Mouse (Mus musculus): ENCODE results near the gene Six1.

The Six1 gene

DNA sequence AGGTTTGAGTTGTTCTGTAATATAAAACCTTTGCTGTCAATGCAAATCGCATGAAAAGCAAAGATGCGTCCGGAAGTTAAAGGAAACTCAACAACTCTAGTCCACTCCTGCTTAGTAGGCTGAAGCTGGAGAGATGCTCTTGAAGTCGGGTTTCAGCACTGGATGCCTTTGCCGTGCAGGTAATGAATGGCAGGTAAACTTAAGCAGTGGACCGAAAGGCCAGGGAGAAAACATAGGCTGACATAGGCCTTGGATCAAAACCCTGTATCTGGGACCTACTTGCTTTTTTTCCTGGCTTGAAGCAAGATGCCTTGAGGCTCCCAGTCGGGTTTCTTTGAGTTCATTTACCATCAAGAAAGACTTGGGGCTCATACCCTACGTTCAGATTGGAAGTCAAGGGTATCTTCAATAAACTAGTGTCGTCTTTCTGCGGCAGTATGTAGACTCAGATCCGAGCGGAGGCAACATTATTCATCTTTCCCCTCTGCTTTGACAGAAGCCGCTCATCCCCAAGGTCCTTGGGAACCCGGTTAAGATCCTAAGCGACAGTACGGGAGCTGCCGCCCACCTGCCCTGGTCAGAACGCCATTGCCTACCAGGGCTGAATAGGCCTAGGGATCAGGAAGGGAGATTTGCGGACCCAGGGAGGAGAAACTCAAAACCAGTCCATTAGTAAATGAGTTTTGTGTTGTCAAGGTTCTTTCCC is 4.0 kb downstream of the Six1 start:
- no peak for DNase-seq

DNA sequence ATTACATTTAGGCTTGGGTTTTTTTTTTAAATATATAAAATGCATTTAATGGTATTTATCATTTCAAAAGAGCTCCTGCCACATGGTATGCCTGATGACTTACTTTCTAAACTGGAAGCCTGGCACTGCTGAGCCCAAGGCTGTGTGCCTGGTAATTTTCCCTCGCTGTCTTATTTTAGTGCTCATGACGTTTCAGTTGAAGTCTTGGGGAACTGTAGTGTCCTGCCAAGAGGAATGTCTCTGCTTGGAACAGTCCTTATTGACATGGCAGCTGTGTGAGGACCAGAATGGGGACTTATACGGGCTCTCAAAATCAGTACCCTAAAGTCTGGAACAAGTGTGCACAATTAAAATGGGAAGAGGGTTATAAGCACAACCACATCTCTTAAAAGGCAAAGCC is 5.2 kb downstream of the Six1 start:
- no peak for DNase-seq

DNA sequence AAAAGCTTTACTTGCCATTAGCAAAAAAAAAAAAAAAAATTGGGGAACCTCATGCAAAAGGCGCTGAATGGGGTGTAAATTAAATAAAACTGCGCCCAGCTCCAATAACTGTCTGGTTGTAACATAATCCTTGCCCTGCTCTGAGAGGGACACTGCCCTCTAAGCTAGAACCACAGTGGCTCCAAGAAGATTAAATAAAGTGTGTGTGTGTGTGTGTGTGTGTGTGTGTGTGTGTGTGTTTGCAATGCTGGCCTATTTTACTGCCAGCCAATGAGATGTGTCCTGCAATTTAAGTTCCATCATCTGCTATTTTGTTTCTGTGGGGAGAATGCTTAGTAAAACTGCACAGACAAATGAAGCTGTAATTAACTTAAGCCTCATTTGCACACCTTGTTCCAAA is 6.1 kb downstream of the Six1 start:
- DNase-seq = no peak

DNA sequence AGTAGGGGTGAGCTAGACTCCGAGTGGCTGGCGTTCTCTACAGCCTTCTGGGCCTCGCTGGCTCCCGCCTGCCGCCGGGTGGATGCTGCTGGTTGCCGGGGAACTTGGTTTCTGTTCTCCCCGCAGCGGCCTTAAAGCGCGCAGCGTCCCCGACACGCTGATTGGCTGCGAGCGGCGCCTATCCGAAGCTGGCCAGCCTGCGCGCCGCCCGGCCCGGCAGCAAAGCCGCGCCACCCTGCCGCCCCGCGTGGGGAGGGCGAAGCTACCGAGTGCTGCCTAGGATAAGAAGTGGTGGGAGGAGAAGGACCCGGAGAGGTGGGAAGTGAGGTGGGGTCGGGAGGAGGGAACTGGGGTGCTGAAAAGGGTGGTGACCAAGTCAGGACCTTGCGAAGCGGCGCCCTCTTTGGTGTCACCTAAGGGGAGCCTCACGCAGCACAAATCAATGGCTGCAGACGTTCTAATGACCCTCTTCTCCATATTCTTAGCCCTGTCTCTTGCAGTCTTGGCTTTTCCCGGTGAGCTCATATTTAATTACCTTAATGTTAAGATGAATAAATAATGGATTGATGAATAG is 7.0 kb downstream of the Six1 start:
- peak; percentile 63 for DNase-seq

DNA sequence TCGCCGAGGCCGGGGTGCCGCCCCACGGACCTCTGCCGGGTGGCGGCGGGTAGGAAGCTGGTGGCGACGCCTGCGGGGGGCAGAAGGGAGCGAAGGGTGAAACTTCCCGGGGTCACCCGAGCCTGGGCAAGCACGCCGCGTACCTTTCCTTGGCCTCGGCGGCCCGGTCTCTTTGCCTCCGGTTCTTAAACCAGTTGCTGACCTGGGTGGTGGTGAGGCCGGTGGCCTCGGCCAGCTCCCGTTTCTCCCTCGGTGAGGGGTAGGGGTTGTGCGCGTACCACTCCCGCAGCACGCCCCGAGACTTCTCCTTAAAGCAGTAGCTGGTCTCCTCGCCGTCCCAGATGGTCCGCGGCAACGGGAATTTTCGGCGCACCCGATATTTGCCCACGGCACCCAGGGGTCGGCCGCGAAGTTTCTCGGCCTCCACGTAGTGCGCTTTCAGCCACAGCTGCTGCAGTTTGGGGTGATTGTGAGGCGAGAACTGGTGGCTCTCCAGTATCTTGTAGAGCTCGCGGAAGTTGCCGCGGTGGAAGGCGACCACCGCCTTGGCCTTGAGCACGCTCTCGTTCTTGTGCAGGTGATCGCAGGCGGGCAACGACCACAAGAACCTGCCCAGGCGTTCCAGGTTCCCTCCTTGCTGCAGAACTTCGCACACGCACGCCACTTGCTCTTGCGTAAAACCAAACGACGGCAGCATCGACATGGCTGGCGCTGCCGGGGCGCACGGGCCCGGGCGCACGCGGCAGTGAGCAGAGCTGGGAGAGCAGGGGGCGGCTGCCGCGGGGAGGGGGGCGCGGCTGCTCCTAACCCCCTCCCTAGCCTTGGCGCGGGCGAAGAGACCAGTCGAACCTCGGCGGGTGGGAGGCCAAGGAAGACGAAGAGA is 7.7 kb downstream of the Six1 start:
- peak; percentile 18 for DNase-seq

DNA sequence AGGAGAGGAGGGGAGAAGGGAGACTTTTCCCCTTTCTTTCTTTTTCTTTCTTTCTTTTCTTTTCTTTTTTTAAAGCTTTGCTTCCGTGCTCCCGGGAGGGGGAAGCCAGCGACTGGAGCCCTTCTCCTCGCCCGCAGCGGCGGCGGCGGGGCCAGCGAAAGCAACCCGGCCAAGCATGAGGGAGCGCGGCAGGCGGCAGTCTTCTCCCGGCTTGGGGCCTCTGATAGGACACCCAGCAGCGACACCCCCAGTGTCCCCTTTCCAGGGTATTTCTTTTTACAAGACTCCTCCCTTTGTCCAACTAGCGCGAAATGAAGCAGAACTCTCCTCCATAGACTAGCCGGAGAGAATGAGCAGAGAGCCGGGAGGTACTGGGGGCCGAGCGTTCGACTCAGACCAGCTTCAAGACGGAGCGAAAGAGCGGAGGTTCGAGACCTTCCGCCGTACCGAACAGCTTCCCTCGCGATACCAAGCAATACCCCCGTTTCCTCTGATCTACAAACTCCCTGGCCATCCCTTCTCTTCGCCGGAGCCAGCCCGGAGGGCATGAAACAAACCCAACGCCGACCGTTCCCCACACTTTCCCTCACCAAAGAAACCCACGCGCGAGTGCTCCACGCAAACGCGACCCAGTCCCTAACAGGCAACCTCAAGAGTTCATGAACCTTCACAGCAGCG is 8.5 kb downstream of the Six1 start:
- DNase-seq = no peak

DNA sequence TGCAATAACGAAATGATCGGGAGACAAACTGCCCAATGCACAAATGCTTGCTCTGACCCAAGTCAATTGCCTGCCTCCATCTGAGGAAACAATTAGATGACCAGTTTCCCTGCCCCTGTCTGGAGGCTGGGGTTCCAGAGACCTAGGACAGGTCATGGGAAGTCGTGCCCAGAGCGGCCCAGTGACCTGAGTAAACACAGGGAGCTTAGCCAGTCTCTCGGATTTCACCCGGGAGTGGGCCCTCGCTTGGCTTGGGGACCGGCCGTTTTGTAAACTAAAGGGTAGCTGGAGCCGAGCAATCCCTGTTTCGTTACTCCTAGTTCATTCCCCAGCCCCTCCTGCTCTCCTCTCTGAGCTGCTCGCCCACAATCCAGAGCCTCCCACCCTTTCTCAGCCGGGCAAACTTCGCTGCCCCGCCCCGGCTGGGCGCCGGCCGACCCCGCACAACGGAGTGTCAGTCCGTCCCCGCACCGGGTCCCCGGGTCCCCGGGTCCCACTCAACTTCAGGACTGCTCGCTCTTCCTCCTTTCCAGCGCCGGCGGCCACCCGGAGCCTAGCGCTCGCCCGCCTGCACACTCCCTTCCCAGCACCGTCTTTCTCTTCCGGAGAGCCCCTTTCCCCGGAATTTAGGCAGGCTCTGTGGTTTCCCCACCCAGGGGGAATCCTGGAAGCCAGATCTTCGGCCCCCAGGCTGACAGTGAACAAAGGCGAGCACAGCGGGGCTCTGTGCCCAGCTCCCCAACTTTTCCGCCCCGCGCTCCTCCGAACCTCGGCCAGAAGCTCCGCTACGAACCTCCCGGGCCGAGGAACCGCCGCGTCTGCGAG is 9.3 kb downstream of the Six1 start:
- peak; percentile 65 for DNase-seq

DNA sequence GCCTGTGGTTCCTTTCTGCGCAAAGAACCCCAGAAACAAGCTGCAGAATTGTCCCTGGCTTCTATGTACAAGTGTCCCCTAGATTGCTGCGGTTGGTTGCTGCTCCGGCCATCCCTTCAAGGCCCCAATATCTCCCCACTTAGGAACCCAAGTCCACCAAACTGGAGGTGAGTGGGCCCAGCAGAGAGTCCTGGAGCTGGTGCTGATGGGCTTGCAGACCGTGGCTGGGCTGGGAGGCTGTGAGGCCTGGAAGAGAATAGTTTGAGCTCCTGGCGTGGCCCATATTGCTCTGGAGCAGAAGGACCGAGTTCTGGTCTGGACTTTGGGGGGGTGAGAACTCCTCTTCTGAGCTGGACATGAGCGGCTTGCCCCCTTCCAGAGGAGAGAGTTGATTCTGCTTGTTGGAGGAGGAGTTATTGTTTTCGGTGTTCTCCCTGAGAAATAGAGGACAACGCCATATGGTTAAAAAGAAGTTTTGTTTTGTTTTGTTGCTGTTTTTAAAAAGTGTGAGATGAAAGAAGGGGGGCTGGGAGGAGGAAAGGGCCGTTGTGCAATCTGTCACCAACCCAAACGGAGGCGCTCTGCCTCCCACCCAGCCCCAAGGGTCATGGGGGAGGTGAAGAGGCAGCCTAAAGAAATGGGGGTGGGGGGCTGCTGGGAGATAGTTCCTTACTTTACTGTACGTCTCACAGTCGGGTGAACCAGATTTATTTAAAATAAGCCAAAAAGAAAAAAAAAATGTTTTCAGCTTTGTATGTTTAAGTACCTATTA is 10.1 kb downstream of the Six1 start:
- DNase-seq = peak; percentile 34

DNA sequence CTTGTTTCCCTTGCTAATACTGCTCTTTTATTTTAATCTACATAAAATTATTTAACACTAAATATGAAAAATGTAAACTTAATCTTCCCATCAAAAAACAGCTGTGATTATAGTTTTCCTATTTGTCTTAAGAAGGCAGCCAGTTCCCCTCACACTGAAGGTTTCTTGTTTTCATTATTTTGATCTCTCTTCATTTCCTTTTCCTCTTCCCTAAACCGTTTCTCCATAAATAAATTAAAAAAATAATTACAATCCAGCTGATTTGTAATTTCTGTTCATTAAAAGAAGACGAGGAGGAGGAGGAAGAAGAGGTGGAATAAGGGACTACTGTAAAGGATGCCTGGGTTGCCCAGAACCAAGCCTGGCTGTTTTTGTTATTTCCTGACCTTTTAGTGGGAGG is 10.8 kb downstream of the Six1 start:
- no peak for DNase-seq

DNA sequence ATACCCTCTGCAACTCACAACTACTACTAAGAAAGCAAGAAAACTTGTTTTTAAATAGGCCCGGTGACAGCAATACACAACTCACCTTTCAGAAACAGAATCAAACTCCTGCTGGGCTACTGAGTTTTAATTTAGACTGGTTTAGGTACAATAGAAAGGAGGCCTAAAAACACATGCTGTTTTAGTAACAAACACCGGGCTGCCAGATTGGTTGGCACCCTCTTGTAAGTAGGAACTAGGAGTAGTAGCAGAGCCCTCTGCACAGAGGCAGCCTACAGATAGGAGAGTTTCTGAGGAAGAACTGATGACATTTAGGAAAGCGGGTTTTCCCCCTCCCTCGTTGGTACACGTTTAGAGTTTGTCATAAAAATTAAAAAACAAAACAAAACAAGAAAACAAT is 11.3 kb downstream of the Six1 start:
- DNase-seq = peak; percentile 8

DNA sequence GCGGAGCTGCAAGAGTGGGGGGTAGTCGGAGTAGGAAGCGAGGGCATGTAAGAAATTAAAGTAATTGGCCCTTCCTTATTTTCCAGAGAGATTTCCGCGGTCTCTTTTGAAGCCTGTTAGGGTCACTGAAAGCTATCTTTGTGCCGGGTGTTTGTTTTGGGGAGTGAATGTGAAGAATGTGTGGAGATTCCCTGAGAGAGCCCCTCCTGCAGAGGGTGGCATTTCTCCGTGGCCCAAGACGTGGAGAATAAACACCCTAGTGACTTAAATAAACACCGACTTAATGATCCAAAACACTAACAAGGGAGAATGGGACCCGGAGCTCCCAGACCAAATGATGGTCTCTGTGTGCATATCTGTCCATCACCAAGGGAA is 12.4 kb downstream of the Six1 start:
- DNase-seq = peak; percentile 21

DNA sequence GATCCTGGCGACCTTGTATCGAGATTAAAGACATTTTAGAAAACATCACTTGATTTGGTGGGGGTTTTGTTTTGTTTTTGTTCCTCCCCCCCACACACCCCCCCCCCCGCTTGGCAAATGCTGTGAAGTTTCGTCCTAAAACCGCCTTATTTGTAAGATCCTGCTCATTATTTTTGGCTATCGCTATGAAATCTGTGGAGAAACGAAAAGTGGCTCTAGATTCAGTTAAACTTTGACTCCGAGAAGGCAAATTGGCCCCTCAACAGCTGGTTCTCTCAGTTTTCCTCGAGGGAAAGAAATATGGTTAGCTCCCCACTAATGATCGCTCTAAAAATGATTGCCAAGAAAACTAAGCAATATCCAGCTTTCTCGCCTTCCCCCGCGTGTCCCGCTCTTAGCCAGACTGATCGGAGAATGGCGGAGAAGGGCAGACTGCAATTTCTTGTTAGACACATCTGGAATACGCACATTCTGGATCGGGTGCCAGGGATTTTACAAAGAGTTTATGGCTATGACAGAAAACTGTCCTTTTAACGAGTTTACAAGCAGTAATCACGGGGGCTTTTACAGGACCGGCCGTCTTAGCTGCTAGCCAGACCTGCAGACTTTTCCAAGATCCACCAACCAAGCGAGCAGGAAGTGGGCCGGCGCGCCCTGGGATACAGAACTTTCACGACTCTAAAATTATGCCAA is 13.0 kb downstream of the Six1 start:
- peak; percentile 28 for DNase-seq

DNA sequence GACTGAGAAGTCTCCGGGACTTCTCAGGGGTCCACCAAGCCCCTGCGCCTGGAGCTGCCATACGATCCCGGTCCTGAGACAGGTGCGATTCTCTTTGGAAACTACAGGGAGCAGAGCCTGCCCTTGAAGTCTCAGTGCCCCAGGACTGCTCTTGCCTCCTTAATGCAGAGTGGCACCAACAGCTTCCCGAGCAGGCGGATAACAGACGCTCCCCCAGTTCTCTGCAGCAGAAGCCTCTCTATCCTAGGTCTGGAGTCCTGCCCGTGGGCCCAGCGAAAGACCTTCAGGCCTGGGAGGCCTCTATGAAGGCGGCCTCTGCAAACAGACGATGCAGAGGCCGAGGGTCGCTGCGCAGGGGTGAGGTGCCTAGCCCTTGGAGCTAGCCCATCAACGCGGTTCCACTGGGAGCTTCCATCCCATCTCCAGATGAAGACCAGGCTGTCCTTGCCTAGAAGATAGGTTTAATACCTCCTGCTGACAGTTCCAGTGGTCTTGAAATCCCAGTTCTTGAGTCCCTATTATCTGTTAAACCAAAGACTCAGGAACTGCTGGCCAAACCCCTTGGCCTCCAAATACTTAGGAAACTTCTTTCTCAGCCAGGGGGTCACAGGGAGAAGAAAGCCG is 13.6 kb downstream of the Six1 start:
- peak; percentile 17 for DNase-seq

DNA sequence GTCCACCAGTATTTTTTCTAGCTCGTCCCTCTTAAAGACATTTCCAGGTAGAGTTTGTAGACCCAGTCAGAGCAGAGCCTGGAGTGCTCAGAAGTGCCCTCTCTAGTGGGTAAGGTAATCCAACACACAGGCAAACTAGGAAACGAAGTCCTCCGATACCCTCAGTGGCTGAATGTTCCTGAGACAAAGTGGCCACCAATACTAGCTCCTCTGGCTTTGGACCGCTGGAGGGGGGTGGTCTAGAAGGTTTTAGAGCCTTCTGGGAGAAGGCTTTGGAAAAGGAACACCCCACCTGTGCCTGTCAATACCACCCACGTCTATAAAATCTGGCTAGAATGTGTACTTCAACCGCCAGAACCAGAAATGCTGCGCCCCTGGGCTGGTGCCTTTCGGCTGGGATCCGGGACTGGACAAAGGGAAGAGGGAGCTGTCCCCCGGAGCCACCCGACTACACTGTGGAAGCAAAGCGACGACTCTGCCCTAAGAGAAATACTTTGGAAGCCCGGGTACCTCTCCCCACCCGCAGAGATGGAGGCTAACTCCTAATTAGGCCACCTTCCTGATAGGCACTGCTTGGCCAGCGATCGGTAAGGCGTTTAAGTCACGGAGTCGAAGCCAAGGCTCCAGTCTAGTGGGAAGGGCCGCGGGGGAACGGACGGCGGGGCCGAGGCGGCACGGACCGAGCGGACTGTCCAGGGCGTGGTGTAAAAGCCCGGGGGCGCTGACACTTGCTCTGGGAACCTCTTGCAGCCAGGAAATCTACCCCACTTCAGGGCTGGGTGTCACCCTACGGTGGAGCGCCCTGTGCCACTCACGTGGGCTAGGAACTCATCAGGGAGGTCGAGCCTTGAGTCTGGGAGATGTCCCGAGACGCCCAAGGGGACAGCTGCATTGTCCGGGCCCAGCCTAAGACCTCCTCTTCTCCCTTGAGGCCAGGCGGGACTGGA is 14.4 kb downstream of the Six1 start:
- peak; percentile 18 for DNase-seq

DNA sequence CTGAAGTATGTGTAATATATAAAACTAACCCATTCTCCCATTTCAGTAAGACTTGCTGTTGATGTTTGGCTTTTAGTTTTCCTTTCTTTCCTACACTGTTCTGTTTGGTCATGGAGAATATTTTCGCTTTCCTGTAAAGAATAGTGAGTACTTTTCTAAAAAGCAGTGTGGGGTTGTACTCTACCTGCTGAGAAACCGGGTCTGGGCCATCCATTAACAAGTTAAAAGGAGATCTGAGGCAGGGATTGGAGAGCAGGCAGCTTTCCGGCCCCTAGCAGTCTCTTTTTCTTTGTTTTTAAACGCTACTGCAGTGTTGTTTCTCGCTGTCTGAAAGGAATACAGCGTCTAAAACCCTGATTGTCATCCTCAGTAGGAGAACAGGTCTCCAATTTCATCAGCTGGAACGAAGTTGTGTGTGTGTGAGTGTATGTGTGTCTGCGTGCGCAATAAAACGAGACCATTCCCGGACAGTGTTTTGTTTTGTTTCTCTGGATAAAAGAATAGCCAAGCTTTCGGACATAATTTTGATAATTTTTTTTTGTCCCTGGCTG is 15.2 kb downstream of the Six1 start:
- peak; percentile 6 for DNase-seq

DNA sequence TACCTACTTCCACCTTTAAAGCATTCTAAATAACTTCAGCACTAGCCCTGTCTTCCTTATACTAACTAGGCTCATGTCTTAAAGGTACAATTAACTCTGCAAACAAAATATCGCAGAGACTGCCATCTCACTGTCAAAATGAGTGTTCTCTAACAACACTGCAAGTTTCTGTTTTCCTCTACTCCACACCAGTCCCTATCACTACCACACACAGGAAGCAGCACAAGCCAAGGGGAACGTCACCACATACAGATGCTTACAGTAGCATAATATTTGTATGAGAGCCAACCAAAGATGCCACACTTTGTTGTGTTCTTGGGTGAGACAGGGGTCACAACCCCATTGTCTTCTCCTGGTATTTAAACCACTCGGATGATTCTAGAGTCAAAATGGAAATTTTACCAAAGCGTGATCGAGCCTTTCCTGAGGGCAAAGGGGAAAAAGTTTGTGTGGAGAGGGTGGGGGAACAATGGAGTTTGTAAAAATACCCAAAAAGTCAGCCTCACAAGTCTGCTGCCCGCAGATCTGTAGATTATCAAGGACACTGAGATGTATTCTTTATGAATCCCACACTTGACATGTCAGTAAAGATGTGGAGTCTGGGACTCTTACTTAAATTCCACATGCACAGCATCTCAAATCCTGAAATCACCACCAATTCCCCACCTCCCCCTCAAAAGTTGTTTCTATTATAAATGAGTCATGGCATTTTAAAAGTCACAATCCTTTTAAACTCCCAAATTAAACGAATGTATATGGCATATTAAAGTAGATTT is 16.1 kb downstream of the Six1 start:
- no peak for DNase-seq

DNA sequence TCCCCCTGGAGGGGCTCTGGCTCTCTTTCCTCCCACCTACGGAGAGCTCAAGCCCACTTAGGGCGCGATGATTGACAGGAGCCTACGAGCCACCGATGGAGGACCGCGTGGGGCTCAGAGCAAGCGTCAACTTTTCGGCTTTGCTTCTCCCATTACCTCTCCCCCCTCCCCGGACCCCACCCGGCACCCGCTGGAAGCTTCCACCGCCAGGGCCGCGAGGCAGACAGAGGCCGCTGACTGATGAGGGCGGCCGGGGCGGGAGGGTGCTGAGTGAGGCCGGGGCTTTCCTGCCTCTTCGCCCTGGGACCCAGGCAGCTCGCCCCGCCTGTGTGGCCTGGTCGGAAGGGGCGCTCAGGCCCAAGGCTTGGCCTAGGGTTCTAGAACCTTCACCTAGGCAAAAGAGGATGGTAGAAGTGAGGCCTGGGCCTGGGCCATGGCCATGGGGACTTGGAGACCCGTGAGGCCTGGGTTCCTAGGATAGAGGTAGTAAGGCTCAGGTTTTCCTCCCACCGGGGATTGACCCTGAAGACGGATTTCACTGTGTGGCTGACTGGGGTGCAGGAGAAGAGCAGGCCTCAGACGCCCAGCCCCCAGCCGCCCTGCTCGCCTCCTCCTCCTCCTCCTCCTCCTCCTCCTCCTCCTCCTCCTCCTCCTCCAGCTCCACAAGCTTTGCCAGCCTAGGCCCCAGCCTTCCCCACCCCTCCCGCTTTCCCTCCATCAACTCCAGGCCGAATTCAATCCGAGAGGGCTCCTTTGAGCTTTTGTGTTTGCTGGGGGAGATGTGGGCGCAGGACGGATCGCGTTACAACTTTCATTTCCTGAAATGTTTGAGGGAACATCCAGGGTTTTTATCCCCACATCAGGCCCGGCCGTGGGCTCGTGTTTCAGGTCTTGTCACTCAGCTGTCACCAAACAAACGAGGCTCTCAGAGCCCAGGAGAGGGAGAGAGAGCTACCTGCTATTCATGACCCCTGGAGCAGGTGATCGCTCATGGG is 18.5 kb downstream of the Six1 start:
- no peak for DNase-seq

Measured in kidney, adult 18-20 months (tissue).